Mouse (Mus musculus): ENCODE measurements around the gene Ckmt1. TPM values are rescaled to one million over a fixed set of nuclear protein-coding genes. Genes with fewer than 3 reads are reported as not detected.

The Ckmt1 gene
- polyA plus RNA-seq (2016; fragmentation: Nextera tagmentation; extraction: Ambion mirVana), result 15.4 and 19.5 TPM in 2 replicates

GRCm38 (mm10) chr2:121357494-121357893 is at the start of gene Ckmt1:
Ckmt1 (plus strand) TSS chr2:121357714.
- no peaks in the 10 kb centered on the region for H3K9me3 ChIP-seq (replicated peaks)
- 62% methylated on average over 5 of the region's 5 CpGs for WGBS
- no peaks in the 10 kb centered on the region for H3K36me3 ChIP-seq
- ATAC-seq (ENCODE audit: low FRiP score), result no peak
- peak within 1 kb of the TSS; percentile 34 for H3K4me3 ChIP-seq
- H3K4me2 ChIP-seq (replicated peaks), result peak within 1 kb of the TSS; percentile 53
- H3K9ac ChIP-seq, result peak within 1 kb of the TSS; percentile 59; the same call in 1 of the 2 replicates
- H3K27me3 ChIP-seq, result peaks cover 28% of the 10 kb centered on the region
- peaks cover 18% of the 10 kb centered on the region for H3K4me1 ChIP-seq
- H3K27ac ChIP-seq, result no peak within 1 kb of the TSS

GRCm38 (mm10) chr2:121308997-121309416 is 48.5 kb upstream of the Ckmt1 start:
- H3K4me2 ChIP-seq (replicated peaks), result no peak overlapping the region
- H3K27ac ChIP-seq, result no peak overlapping the region
- 42% methylated on average over 5 of the region's 5 CpGs for WGBS
- H3K27me3 ChIP-seq, result no peaks in the 10 kb centered on the region
- no peak overlapping the region for H3K4me3 ChIP-seq
- 0 out of 2 replicates have a peak, but pooled peaks cover 3% of the 10 kb centered on the region for H3K4me1 ChIP-seq
- ATAC-seq (ENCODE audit: low FRiP score), result no peak
- H3K36me3 ChIP-seq, result peaks cover 62% of the 10 kb centered on the region
- H3K9me3 ChIP-seq (replicated peaks), result no peaks in the 10 kb centered on the region
- H3K9ac ChIP-seq, result no peak overlapping the region

DNA sequence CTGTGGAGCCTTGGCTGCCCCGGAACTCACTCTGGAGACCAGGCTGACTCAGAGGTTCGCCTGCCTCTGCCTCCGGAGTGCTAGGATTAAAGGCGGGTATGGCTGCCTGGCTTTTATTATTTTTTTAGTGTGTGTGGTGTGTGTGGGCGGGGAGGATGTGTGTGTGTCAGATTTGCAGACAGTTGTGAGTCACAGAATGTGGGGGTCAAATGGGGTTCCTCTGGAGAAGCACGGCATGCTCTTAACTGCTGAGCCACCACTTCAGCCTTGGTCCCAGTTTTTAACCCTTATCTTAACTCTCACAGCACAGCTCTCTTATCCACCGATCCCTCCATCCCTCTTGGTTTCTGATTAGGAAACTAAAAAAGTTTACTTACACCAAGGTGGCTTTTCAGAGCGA is 41.2 kb upstream of the Ckmt1 start:
- ATAC-seq (ENCODE audit: low FRiP score), result no peak
- WGBS, result 75% methylated on average over 8 of the region's 8 CpGs
- Histone ChIP-seq H3K9me3 (replicated peaks) (no peaks in the 10 kb centered on the region), H3K4me2 (replicated peaks) (no peak overlapping the region), H3K9ac (no peak overlapping the region), H3K36me3 (peaks cover 32% of the 10 kb centered on the region), H3K27me3 (no peaks in the 10 kb centered on the region), H3K27ac (no peak overlapping the region), H3K4me3 (no peak overlapping the region), H3K4me1 (no peaks in the 10 kb centered on the region)

- no peak for ATAC-seq (ENCODE audit: low FRiP score)
- 89% methylated on average over 10 of the region's 10 CpGs for WGBS
These were observed 34.5 kb upstream of the Ckmt1 start for GRCm38 (mm10) chr2:121323041-121323440.

DNA sequence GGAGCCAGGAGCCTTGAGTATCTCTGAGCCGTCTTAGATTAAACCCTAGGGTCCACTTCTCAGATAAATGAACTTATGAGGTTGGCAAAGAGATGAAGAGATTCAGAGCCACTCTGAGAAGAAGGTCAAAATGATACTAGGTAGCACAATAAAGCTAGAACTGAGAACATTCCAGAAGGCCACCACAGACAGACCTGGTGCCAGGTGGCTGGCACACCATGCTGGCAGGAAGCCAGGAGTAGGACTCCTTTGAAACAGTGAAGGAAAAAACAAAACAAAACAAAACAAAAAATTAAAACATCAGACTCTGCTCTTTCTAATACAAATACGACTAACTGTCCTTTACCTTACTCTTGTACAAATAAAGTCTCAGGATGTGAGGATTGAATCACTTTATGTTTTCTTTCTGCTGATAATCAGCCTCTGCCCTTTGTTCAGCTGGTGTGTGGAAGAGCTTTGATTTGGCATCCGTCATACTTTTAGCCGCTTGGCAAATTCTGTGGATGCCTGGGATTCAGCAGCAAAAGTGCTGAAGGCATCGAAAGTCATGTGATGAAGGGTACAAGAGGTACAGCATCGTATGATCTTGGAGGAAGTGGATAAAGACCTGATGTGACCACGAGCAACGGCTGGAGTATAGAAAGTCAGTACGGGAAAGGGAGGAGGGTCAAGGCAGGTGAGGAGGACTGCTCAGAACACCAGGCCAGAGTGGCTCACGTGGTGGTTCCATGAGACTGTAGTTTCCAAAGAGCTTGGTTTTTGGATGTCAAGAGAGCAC is 33.6 kb upstream of the Ckmt1 start:
- H3K9me3 ChIP-seq (replicated peaks), result no peaks in the 10 kb centered on the region
- H3K4me3 ChIP-seq, result no peak overlapping the region
- no peak overlapping the region for H3K9ac ChIP-seq
- peaks cover 20% of the 10 kb centered on the region for H3K36me3 ChIP-seq
- no peak for ATAC-seq (ENCODE audit: low FRiP score)
- 90% methylated on average over 10 of the region's 10 CpGs for WGBS
- H3K4me1 ChIP-seq, result no peaks in the 10 kb centered on the region
- no peaks in the 10 kb centered on the region for H3K27me3 ChIP-seq
- H3K4me2 ChIP-seq (replicated peaks), result no peak overlapping the region
- H3K27ac ChIP-seq, result no peak overlapping the region

More at GRCm38 (mm10) chr2:121323041-121323440, 34.5 kb upstream of the Ckmt1 start:
- Histone ChIP-seq H3K27ac (no peak overlapping the region), H3K4me1 (no peaks in the 10 kb centered on the region), H3K9ac (no peak overlapping the region), H3K36me3 (peaks cover 20% of the 10 kb centered on the region), H3K27me3 (no peaks in the 10 kb centered on the region), H3K4me2 (replicated peaks) (no peak overlapping the region), H3K9me3 (replicated peaks) (no peaks in the 10 kb centered on the region), H3K4me3 (no peak overlapping the region)

DNA sequence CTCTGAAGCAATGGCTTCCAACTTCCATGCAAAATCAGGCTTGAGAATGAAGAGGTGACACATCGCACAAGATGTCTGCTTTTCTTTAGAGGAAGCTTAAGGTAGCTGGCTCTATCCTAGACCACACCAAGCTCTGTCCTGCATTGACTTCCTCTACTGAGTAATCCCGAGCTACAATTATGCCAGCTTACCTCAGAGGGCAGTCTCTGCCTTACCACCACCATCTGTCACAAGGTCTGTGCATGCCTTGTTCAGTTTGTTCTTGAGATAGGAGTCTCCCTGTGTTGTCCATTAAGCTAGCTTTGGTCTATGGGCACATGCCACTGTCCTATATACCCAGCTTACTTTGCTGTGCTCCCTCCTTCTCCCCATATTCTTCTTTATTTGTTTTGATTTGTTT is 28.0 kb upstream of the Ckmt1 start:
- Histone ChIP-seq H3K9ac (no peak overlapping the region), H3K36me3 (peaks cover 21% of the 10 kb centered on the region)
- 90% methylated on average over 2 of the region's 2 CpGs for WGBS

DNA sequence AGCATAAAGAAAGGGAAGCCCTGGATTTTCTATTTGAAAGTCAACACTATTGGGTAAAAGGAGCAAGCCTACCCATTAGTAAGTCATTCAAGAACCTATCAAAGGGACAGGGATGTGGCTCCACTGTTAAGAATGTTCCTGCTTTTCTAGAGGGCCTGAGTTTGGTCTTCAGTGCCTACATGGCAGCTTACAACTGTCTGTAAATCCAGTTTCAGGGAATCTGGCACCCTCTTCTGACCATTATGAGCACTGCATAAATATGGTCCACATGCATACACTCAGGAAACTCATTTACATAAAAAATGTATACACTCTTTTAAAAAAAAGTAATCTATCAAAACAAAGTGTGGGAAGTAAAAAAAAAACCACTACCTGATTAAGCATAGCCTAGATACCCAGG is 18.5 kb upstream of the Ckmt1 start:
- Histone ChIP-seq H3K4me2 (replicated peaks) (no peak overlapping the region), H3K27me3 (no peaks in the 10 kb centered on the region), H3K4me1 (no peaks in the 10 kb centered on the region), H3K9ac (no peak overlapping the region), H3K36me3 (peaks cover 33% of the 10 kb centered on the region), H3K4me3 (no peak overlapping the region), H3K27ac (no peak overlapping the region), H3K9me3 (replicated peaks) (no peaks in the 10 kb centered on the region)
- ATAC-seq (ENCODE audit: low FRiP score), result no peak

More for the DNA sequence above, 28.0 kb upstream of the Ckmt1 start:
- no peak for ATAC-seq (ENCODE audit: low FRiP score)
- H3K27ac ChIP-seq, result no peak overlapping the region
- H3K9me3 ChIP-seq (replicated peaks), result no peaks in the 10 kb centered on the region
- H3K4me3 ChIP-seq, result no peak overlapping the region
- no peaks in the 10 kb centered on the region for H3K4me1 ChIP-seq
- H3K4me2 ChIP-seq (replicated peaks), result no peak overlapping the region
- H3K27me3 ChIP-seq, result no peaks in the 10 kb centered on the region

GRCm38 (mm10) chr2:121353156-121353555 is 4.4 kb upstream of the Ckmt1 start:
- 70% methylated on average over 8 of the region's 8 CpGs for WGBS
- H3K36me3 ChIP-seq, result peaks cover 13% of the 10 kb centered on the region; the same call in 1 of the 2 replicates

GRCm38 (mm10) chr2:121354378-121354777 is 3.1 kb upstream of the Ckmt1 start:
- peaks cover 7% of the 10 kb centered on the region; the same call in 1 of the 2 replicates for H3K36me3 ChIP-seq
- H3K9ac ChIP-seq, result peak overlapping the region; percentile 84
- ATAC-seq (ENCODE audit: low FRiP score), result no peak
- H3K4me2 ChIP-seq (replicated peaks), result peak overlapping the region; percentile 70
- WGBS, result 8% methylated on average over 6 of the region's 6 CpGs
- H3K27me3 ChIP-seq, result peaks cover 22% of the 10 kb centered on the region
- H3K4me3 ChIP-seq, result peak overlapping the region; percentile 77
- no peaks in the 10 kb centered on the region for H3K9me3 ChIP-seq (replicated peaks)
- peaks cover 18% of the 10 kb centered on the region for H3K4me1 ChIP-seq
- peak overlapping the region; percentile 88 for H3K27ac ChIP-seq

More at GRCm38 (mm10) chr2:121353156-121353555, 4.4 kb upstream of the Ckmt1 start:
- no peaks in the 10 kb centered on the region for H3K9me3 ChIP-seq (replicated peaks)
- no peak overlapping the region for H3K4me3 ChIP-seq
- H3K4me2 ChIP-seq (replicated peaks), result no peak overlapping the region
- H3K27me3 ChIP-seq, result peaks cover 18% of the 10 kb centered on the region
- H3K4me1 ChIP-seq, result peaks cover 10% of the 10 kb centered on the region
- no peak overlapping the region for H3K27ac ChIP-seq
- no peak overlapping the region for H3K9ac ChIP-seq
- no peak for ATAC-seq (ENCODE audit: low FRiP score)

- Histone ChIP-seq H3K4me1 (peaks cover 18% of the 10 kb centered on the region), H3K36me3 (0 out of 2 replicates have a peak, but pooled peaks cover under 1% of the 10 kb centered on the region), H3K4me2 (replicated peaks) (peak within 1 kb of the TSS; percentile 70), H3K27me3 (peaks cover 28% of the 10 kb centered on the region), H3K9ac (peak within 1 kb of the TSS; percentile 84), H3K4me3 (peak within 1 kb of the TSS; percentile 77), H3K27ac (peak within 1 kb of the TSS; percentile 88), H3K9me3 (replicated peaks) (no peaks in the 10 kb centered on the region)
- under 1% methylated on average over 44 of the region's 58 CpGs for WGBS
- ATAC-seq (ENCODE audit: low FRiP score), result peak; percentile 95
These were observed 2.5 kb upstream of the Ckmt1 start, which contains the start of gene Ppip5k1 for GRCm38 (mm10) chr2:121354820-121355592. Ppip5k1 (minus strand) TSS chr2:121355396.

DNA sequence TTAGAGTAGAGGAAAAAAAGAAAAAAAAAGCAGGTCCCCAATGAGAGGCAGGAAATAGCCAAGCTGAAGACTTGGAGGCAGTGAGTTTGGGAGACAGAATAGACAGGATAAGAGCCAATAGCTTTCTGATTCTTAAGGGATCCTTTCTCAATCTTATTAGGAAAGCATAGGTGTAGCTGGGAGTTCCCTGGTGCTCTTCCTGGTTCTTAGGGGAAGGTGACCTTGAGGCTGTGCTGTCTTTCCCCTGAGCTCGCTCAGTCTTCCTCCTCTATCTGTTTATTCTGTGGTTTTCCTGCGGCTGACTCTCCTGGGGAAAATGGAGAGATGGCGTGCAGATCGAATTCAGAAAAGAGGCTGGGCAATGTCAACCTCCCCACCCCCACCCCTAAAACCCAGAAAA is 447 bp downstream of the Ckmt1 start:
- Histone ChIP-seq H3K27ac (no peak overlapping the region), H3K4me1 (peaks cover 18% of the 10 kb centered on the region), H3K4me2 (replicated peaks) (peak overlapping the region; percentile 53), H3K27me3 (peaks cover 28% of the 10 kb centered on the region), H3K9ac (no peak overlapping the region), H3K9me3 (replicated peaks) (no peaks in the 10 kb centered on the region), H3K36me3 (no peaks in the 10 kb centered on the region), H3K4me3 (peak overlapping the region; percentile 34; the same call in 1 of the 2 replicates)
- WGBS, result 7% methylated on average over 4 of the region's 4 CpGs
- no peak for ATAC-seq (ENCODE audit: low FRiP score)

GRCm38 (mm10) chr2:121358381-121358780 is 867 bp downstream of the Ckmt1 start:
- peak; percentile 53; the same call in 1 of the 2 replicates for ATAC-seq (ENCODE audit: low FRiP score)
- Histone ChIP-seq H3K27ac (no peak overlapping the region), H3K4me3 (peak overlapping the region; percentile 34), H3K4me2 (replicated peaks) (peak overlapping the region; percentile 53), H3K36me3 (no peaks in the 10 kb centered on the region), H3K9me3 (replicated peaks) (no peaks in the 10 kb centered on the region), H3K9ac (peak overlapping the region; percentile 59; the same call in 1 of the 2 replicates), H3K27me3 (peaks cover 28% of the 10 kb centered on the region), H3K4me1 (peaks cover 18% of the 10 kb centered on the region)
- under 1% methylated on average over 16 of the region's 16 CpGs for WGBS
